Mouse (Mus musculus) cerebellum, adult 9-11 months (tissue): ENCODE measurements around the gene Hcrtr1.
A peak's percentile ranks its signal among the peaks of the same experiment; 100 is the strongest.

Experiments
- DNase-seq: peaks from one replicate; pipeline ENCODE4 v3.0.0; 2022

Hcrtr1 gene

DNA sequence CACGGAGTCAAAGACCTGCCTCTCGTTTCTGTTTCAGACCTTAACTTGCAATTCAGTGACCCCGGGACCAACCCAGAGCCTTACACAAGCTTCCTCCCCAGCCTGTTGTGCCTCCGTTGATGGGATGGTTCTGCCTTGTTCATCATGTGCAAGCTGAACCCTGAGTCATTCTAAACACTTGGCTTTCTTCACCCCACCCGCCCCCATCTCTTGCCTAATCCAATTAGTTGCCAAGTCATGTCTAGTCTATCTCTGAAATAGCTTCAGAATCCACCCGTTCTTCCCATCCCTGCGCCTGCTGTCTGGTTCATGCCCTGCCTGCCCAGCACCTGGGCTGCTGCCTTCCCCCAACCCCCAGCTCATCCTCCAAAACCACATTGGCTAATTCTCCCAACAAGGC lies 26.9 kb downstream of the Hcrtr1 start:
- DNase-seq: no peak

- DNase-seq: no peak
Measured at GRCm38 (mm10) chr4:130110091-130110490, 29.1 kb downstream of the Hcrtr1 start.

GRCm38 (mm10) chr4:130109666-130110065 lies 29.5 kb downstream of the Hcrtr1 start:
- no peak for DNase-seq

DNA sequence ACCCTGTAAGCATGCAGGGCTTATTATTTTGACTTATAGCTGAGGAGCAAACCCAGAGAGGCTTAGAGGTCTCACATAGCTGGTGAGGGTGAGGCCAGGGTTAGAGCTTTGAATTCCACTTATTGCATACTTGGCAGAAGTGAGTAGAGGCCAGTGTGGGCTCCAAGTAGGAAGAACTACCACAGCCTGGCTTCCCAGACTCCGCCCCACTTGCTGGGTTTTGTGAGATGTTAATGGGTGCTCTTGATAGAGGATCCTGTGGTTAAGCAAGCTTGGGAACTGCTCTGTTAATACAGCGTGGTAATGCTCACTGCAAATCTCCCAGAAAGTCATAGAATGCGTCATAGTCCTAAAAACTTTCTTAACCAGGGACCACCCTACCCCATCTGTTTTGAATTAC lies 30.2 kb downstream of the Hcrtr1 start:
- no peak for DNase-seq

- peak; percentile 99 for DNase-seq
Measured at GRCm38 (mm10) chr4:130107444-130108131, 31.6 kb downstream of the Hcrtr1 start.

DNA sequence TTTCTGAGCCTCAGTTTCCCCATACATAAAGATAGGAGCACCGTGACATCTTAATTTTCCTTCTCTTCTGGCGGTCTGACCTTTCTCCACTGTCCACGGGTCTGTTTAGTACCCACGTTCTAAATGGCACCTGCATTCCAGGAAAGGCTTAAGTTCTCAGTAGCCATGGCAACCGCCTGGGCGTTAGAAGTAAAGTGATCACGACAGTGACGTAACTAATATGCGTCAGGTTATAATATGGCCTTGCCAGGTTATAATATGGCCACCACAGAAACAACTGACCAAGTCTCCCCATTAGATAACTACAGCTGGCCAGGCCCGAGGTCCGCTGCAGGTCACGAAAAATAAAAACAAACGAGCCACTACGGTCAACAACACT lies 32.1 kb downstream of the Hcrtr1 start:
- DNase-seq: no peak

DNA sequence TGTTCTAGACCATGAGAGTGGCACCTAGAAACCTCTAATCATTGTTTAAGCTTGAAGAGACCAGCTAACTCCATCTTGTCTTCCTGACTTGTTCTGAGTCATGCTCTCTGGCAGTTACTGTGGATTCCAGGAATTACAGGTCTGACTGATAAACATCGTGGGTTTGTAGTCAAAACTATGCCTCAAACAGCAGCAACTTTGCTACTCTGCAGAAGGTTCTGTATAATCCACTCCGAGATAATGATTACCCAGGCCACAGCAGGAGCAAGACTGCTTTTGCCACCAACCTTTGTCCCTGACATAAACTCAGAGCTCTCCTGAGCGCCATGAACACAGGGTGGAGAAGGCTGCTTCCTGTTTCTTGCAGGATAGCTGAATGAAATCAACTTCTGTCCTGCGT lies 34.6 kb downstream of the Hcrtr1 start:
- DNase-seq: no peak

GRCm38 (mm10) chr4:130103632-130104031 lies 35.5 kb downstream of the Hcrtr1 start:
- no peak for DNase-seq

- DNase-seq: no peak
Measured at GRCm38 (mm10) chr4:130102111-130102651, 37.0 kb downstream of the Hcrtr1 start, which contains the start of gene Pef1. Gene Pef1, plus strand, starts transcription at chr4:130102558.

DNA sequence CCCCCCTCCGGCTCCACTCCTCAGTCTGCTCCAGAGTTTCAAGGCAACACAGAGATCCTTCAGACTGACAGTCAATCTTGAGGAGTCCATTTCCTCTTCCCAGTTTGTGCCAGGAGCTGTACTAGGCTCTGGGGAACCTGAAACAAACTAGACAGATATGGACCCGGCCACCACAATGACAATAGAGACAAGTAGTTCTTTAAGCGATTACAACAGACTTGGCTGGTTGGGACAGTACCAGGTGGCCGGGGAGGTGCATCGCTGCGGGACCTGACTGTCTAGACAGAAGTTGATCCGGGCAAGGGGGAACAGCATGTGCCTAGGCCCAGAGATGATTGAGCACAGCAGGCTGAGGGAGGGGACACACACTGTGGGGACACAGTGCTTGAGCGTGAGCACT lies 38.0 kb downstream of the Hcrtr1 start:
- DNase-seq: peak; percentile 49

DNA sequence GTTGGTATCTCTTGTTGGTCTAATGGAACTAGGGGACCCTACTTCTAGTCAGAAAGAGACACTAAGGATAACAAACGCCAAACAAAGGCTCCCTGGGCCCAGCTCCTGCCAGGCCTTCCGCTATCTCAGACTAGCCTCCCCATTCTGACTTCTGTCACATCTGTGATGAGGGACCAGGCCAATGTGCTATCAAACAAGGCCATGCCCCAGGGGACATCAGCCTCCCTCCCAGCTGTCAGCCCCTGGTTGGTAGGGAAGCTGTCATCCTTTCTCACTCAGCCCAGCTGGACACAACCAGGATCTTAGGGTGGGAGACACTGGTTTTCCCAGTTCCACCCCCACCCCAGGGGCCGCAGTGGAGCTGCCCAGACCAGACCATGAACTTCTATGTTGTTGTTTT lies 44.0 kb downstream of the Hcrtr1 start:
- no peak for DNase-seq

DNA sequence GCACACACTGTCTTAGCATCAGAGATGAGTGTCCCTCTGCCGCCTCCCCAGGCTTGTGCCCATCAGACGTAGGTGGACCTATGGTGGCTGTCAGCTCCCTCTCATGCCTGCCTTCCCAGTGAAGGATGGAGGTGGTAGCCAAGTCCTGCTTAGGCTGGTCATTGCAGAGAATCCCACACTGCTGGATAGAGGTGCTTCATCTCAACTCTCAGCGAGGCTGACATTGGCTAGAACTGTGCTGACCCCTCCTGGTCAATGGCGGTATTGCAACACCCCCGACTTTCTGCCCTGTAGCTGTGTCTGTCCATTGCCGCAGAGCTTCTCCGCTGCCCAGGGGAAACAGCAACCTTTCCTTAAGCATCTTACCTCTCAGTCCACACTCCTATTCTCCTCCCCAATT lies 51.9 kb downstream of the Hcrtr1 start:
- DNase-seq: peak; percentile 89

GRCm38 (mm10) chr4:130085246-130085820 lies 53.8 kb downstream of the Hcrtr1 start:
- peak; percentile 68 for DNase-seq

- DNase-seq: peak; percentile 39
Measured at GRCm38 (mm10) chr4:130084331-130084945, 54.7 kb downstream of the Hcrtr1 start.

DNA sequence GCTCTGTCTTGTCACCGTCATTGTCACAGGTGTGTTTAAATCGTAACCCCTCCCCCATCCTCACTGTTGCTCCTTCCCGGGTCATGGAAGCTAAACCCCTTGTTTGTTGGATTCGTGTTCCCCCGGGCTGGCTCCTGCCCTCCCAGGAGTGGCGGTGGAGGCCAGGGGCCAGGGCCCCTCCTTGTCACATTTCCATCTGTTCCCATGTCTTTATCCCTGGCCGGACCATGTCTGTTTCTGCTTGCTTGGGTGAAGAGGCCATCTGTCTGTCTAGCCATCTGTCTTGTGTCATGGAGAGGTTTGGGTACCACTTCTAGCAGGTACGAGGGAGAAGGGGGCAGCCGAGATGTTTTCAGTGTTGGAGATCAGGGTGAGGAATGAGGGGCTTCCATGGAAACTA lies 56.9 kb downstream of the Hcrtr1 start:
- no peak for DNase-seq

- DNase-seq: peak; percentile 85
Measured at GRCm38 (mm10) chr4:130081345-130082190, 57.6 kb downstream of the Hcrtr1 start.
